Mouse (Mus musculus): ENCODE data around the gene Crlf1. TPM values are rescaled to one million over a fixed set of nuclear protein-coding genes. Genes with fewer than 3 reads are reported as not detected.

The Crlf1 gene
- polyA plus RNA-seq, 1 experiment = not detected

DNA sequence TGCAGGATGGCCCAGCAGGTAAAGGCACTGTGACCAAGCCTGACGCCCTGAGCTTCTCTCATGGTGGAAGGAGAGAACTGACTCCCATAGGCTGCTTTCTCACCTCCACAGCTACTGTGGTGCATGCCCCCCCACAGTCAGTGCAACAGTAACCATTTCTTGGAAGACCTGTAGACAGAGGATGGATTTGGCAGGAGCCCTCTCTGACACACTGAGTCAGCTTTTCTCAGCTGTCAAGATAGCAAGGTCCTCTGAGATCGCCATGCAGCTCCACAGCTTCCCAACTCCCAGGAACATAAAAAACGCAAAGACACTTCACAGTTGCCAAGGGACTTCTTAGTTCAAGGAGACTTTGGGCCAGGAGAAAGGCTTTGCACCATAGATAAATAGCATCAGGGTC, 34.5 kb upstream of the Crlf1 start:
- TF ChIP-seq POLR2A (IDR thresholded peaks at IDR 0.05; ENCODE audit: insufficient read depth, low read depth, low read length) (no peak), CTCF (IDR thresholded peaks at IDR 0.05; ENCODE audit: insufficient read depth, low read depth, low read length) (no peak)
- H3K4me1 ChIP-seq (ENCODE audit: control insufficient read depth, insufficient read depth, low read length) = peaks cover 42% of the 10 kb centered on the region
- no peak overlapping the region for H3K4me3 ChIP-seq (ENCODE audit: insufficient read depth, low read depth, low read length)
- 81% methylated on average over 3 of the region's 3 CpGs for WGBS
- H3K27ac ChIP-seq (ENCODE audit: insufficient read depth, low read depth, low read length) = no peak overlapping the region

DNA sequence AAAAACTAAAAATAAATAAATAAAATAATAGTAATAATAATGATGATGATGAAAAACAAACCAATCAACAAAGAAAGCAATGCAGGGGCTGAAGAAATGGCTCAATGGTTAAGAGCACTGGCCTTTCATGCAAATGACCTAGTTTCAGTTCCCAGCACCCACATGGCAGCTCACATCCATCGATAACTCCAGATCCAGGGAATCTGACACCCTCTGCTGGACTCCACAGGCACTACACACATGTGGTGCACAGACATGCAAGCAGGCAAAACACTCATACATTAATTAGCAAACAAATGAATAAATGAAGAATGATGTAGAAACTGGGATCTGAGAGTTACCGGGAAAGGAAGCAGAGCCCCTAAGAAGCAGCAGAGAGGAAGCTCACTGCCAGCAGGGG, 33.3 kb upstream of the Crlf1 start:
- 96% methylated on average over 2 of the region's 2 CpGs for WGBS
- no peak overlapping the region for H3K27ac ChIP-seq (ENCODE audit: insufficient read depth, low read depth, low read length)
- H3K4me1 ChIP-seq (ENCODE audit: control insufficient read depth, insufficient read depth, low read length) = peaks cover 39% of the 10 kb centered on the region
- no peak for TF ChIP-seq POLR2A (IDR thresholded peaks at IDR 0.05; ENCODE audit: insufficient read depth, low read depth, low read length)
- TF ChIP-seq CTCF (IDR thresholded peaks at IDR 0.05; ENCODE audit: insufficient read depth, low read depth, low read length) = no peak
- no peak overlapping the region for H3K4me3 ChIP-seq (ENCODE audit: insufficient read depth, low read depth, low read length)

GRCm38 (mm10) chr8:70460199-70460598, 32.8 kb upstream of the Crlf1 start:
- no peak overlapping the region for H3K27ac ChIP-seq (ENCODE audit: insufficient read depth, low read depth, low read length)
- 77% methylated on average over 5 of the region's 5 CpGs for WGBS
- peaks cover 36% of the 10 kb centered on the region for H3K4me1 ChIP-seq (ENCODE audit: control insufficient read depth, insufficient read depth, low read length)
- TF ChIP-seq CTCF (IDR thresholded peaks at IDR 0.05; ENCODE audit: insufficient read depth, low read depth, low read length) = no peak
- no peak for TF ChIP-seq POLR2A (IDR thresholded peaks at IDR 0.05; ENCODE audit: insufficient read depth, low read depth, low read length)
- no peak overlapping the region for H3K4me3 ChIP-seq (ENCODE audit: insufficient read depth, low read depth, low read length)

DNA sequence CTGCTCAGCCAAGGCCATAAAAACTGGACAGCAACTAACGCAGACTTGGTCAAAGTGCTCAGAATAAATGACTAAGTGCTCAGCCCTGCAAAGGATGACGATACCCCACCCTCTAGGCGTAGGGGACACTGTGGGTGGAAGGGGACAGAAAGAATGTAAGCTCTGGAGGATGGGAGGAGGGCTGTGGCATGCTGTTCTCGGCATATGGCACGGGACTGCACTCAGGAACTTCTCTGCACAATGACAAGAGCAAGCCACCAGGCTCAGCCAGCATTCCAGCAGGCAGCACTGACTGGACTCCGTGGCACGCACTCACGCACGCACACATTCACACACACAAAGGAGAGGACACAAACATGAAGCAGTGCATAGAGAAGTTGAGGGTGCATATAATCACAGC, 32.4 kb upstream of the Crlf1 start:
- Histone ChIP-seq H3K27ac (ENCODE audit: insufficient read depth, low read depth, low read length) (no peak overlapping the region), H3K4me3 (ENCODE audit: insufficient read depth, low read depth, low read length) (no peak overlapping the region), H3K4me1 (ENCODE audit: control insufficient read depth, insufficient read depth, low read length) (peaks cover 33% of the 10 kb centered on the region)
- WGBS = 70% methylated on average over 9 of the region's 9 CpGs
- TF ChIP-seq POLR2A (IDR thresholded peaks at IDR 0.05; ENCODE audit: insufficient read depth, low read depth, low read length) = no peak
- TF ChIP-seq CTCF (IDR thresholded peaks at IDR 0.05; ENCODE audit: insufficient read depth, low read depth, low read length) = no peak

- WGBS = 81% methylated on average over 16 of the region's 16 CpGs
- TF ChIP-seq CTCF (IDR thresholded peaks at IDR 0.05; ENCODE audit: insufficient read depth, low read depth, low read length) (no peak), POLR2A (IDR thresholded peaks at IDR 0.05; ENCODE audit: insufficient read depth, low read depth, low read length) (no peak)
- Histone ChIP-seq H3K4me3 (ENCODE audit: insufficient read depth, low read depth, low read length) (no peak overlapping the region), H3K4me1 (ENCODE audit: control insufficient read depth, insufficient read depth, low read length) (peaks cover 34% of the 10 kb centered on the region), H3K27ac (ENCODE audit: insufficient read depth, low read depth, low read length) (no peak overlapping the region)
Measured at GRCm38 (mm10) chr8:70461765-70462515, 31.0 kb upstream of the Crlf1 start.

- H3K4me3 ChIP-seq (ENCODE audit: insufficient read depth, low read depth, low read length) = no peak overlapping the region
- TF ChIP-seq POLR2A (IDR thresholded peaks at IDR 0.05; ENCODE audit: insufficient read depth, low read depth, low read length) (no peak), CTCF (IDR thresholded peaks at IDR 0.05; ENCODE audit: insufficient read depth, low read depth, low read length) (no peak)
- H3K4me1 ChIP-seq (ENCODE audit: control insufficient read depth, insufficient read depth, low read length) = peaks cover 38% of the 10 kb centered on the region
- H3K27ac ChIP-seq (ENCODE audit: insufficient read depth, low read depth, low read length) = no peak overlapping the region
- WGBS = 74% methylated on average over 8 of the region's 8 CpGs
Measured at GRCm38 (mm10) chr8:70462516-70462813, 30.5 kb upstream of the Crlf1 start.

DNA sequence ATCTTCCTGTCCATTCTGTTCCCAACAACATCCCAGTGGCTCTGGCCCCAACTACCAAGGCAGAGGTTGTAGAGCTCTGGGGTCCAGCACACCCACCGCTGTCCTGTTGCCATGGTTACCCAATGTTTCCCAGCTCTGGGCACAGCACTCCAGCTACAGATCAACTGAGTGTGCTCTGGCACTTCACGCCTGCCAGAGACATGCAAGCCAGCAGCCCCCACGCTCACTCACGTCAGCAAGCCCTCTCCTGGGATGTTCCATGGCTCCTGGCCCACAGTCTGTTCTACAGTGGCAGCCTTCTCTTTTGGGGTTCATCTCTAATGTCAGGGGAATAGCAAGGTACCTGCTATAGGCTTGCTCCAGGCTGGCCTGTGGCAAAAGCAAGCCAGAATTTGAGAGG, 29.7 kb upstream of the Crlf1 start:
- Histone ChIP-seq H3K4me1 (ENCODE audit: control insufficient read depth, insufficient read depth, low read length) (peaks cover 43% of the 10 kb centered on the region), H3K27ac (ENCODE audit: insufficient read depth, low read depth, low read length) (no peak overlapping the region), H3K4me3 (ENCODE audit: insufficient read depth, low read depth, low read length) (no peak overlapping the region)
- WGBS = 44% methylated on average over 4 of the region's 4 CpGs
- TF ChIP-seq POLR2A (IDR thresholded peaks at IDR 0.05; ENCODE audit: insufficient read depth, low read depth, low read length) (no peak), CTCF (IDR thresholded peaks at IDR 0.05; ENCODE audit: insufficient read depth, low read depth, low read length) (no peak)

- Histone ChIP-seq H3K27ac (ENCODE audit: insufficient read depth, low read depth, low read length) (no peak overlapping the region), H3K4me1 (ENCODE audit: control insufficient read depth, insufficient read depth, low read length) (peaks cover 50% of the 10 kb centered on the region), H3K4me3 (ENCODE audit: insufficient read depth, low read depth, low read length) (no peak overlapping the region)
- TF ChIP-seq POLR2A (IDR thresholded peaks at IDR 0.05; ENCODE audit: insufficient read depth, low read depth, low read length) = no peak
- TF ChIP-seq CTCF (IDR thresholded peaks at IDR 0.05; ENCODE audit: insufficient read depth, low read depth, low read length) = no peak
- 93% methylated on average over 6 of the region's 6 CpGs for WGBS
Measured at GRCm38 (mm10) chr8:70464162-70464561, 28.8 kb upstream of the Crlf1 start.

DNA sequence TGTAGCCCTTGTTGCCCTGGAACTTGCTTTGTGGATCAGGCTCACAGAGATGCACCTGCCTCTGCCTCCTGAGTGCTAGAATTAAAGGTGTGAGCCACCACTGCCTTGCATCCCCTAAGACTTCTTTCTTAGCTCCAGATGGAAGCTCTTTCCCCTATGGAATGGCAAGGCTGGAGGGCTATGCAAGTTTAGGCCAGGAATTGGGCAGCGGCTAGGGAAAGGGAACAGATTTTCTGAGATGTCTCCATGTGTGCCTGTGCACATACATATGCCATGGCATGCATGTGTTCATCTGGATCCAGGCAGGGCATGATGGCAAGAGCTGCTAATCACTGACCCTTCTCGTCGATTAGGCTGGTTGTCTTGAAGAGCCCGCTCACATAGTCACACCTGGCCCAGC, 27.3 kb upstream of the Crlf1 start:
- over 99% methylated on average over 4 of the region's 4 CpGs for WGBS
- TF ChIP-seq POLR2A (IDR thresholded peaks at IDR 0.05; ENCODE audit: insufficient read depth, low read depth, low read length) (no peak), CTCF (IDR thresholded peaks at IDR 0.05; ENCODE audit: insufficient read depth, low read depth, low read length) (no peak)
- peaks cover 61% of the 10 kb centered on the region for H3K4me1 ChIP-seq (ENCODE audit: control insufficient read depth, insufficient read depth, low read length)

More for the DNA sequence above, 27.3 kb upstream of the Crlf1 start:
- no peak overlapping the region for H3K27ac ChIP-seq (ENCODE audit: insufficient read depth, low read depth, low read length)
- no peak overlapping the region for H3K4me3 ChIP-seq (ENCODE audit: insufficient read depth, low read depth, low read length)
